ENCODE assay signal across 8 mouse cellular contexts in the genomic region with DNA sequence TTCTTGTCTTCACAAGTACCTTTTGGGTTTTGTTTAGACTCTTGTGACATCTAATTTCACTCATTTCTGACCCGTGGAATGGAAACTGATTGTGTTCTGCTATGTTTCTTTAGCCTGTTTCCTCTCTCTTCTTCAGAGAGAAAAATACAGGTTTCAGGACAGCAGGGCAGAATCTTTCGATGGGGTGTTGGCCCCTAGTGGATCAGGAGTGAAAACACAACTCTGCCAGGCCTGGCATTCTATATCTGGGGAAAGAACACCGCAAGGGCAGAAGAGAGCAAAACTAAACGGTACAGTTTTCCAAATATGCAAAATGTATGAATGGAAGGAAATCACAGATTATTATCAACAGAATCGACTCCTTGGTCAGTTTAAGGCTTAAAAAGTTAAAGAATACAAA. TPM values are rescaled to one million over a fixed set of nuclear protein-coding genes. Genes with fewer than 3 reads are reported as not detected.
DNase-seq lines count a peak whose midpoint lies in the region; ATAC-seq lines count a peak whose summit lies in the region.
"Had no signal": no experiment of that assay in that cellular context is flagged by ENCODE, and none has a peak within 500 bp of the region (broad histone marks: within the 10 kb centered on the region; RNA-seq: fewer than 3 reads in every experiment).

No protein-coding gene starts in this region.

- H3K4me3 ChIP-seq in hindbrain, embryonic 11.5 days (ENCODE audit: low read depth, low read length) = no peak overlapping the region
- no peak overlapping the region for H3K4me3 ChIP-seq in hindbrain, embryonic 13.5 days
- H3K4me3 ChIP-seq in forebrain, embryonic 16.5 days (replicated peaks; ENCODE audit: low read length) = no peak overlapping the region

- DNase-seq in hindbrain, embryonic 11.5 days (ENCODE audit: low spot score) = peak; percentile 33
- peak; percentile 14 for DNase-seq in thymus, postnatal 4 days
- no peak for DNase-seq in thymus, postnatal 14 days
- DNase-seq in yolk sac, embryonic 10.5 days (ENCODE audit: low spot score) = no peak
- no peak for DNase-seq in layer of hippocampus, postnatal 25 days (ENCODE audit: extremely low spot score in 1 of 2, low spot score in 1 of 2)

- H3K27me3 ChIP-seq in hindbrain, embryonic 11.5 days (ENCODE audit: control insufficient read depth, insufficient read depth, low read length) = no peaks in the 10 kb centered on the region
- H3K27me3 ChIP-seq in hindbrain, embryonic 13.5 days = no peaks in the 10 kb centered on the region
- no peaks in the 10 kb centered on the region for H3K27me3 ChIP-seq in forebrain, embryonic 16.5 days (replicated peaks; ENCODE audit: control insufficient read depth, insufficient read depth, low read length)

- H3K36me3 ChIP-seq in hindbrain, embryonic 11.5 days (ENCODE audit: control insufficient read depth, insufficient read depth, low read length) = no peaks in the 10 kb centered on the region
- no peaks in the 10 kb centered on the region for H3K36me3 ChIP-seq in hindbrain, embryonic 13.5 days
- no peaks in the 10 kb centered on the region for H3K36me3 ChIP-seq in forebrain, embryonic 16.5 days (ENCODE audit: control insufficient read depth, insufficient read depth)

- H3K9me3 ChIP-seq in hindbrain, embryonic 11.5 days (ENCODE audit: control insufficient read depth, low read length) = no peaks in the 10 kb centered on the region
- no peaks in the 10 kb centered on the region for H3K9me3 ChIP-seq in hindbrain, embryonic 13.5 days
- no peaks in the 10 kb centered on the region for H3K9me3 ChIP-seq in forebrain, embryonic 16.5 days (ENCODE audit: control insufficient read depth, low read length)

- WGBS in hindbrain, embryonic 11.5 days = 30% methylated on average over 5 of the region's 5 CpGs
- 29% methylated on average over 5 of the region's 5 CpGs for WGBS in hindbrain, embryonic 13.5 days
- 29% methylated on average over 5 of the region's 5 CpGs for WGBS in forebrain, embryonic 16.5 days

- H3K27ac ChIP-seq in hindbrain, embryonic 11.5 days (ENCODE audit: low read depth, low read length) = no peak overlapping the region
- H3K27ac ChIP-seq in hindbrain, embryonic 13.5 days = no peak overlapping the region
- H3K27ac ChIP-seq in forebrain, embryonic 16.5 days (ENCODE audit: low read length) = no peak overlapping the region

- H3K4me2 ChIP-seq in hindbrain, embryonic 11.5 days (replicated peaks; ENCODE audit: low read depth, low read length) = no peak overlapping the region
- no peak overlapping the region for H3K4me2 ChIP-seq in hindbrain, embryonic 13.5 days
- no peak overlapping the region for H3K4me2 ChIP-seq in forebrain, embryonic 16.5 days (ENCODE audit: low read length)

- ATAC-seq in hindbrain, embryonic 11.5 days (ENCODE audit: low FRiP score) = peak; percentile 36; the same call in 1 of the 2 replicates
- no peak for ATAC-seq in hindbrain, embryonic 13.5 days (ENCODE audit: low FRiP score)
- ATAC-seq in forebrain, embryonic 16.5 days = peak; percentile 55; the same call in 1 of the 2 replicates

- H3K4me1 ChIP-seq in hindbrain, embryonic 11.5 days (replicated peaks; ENCODE audit: control insufficient read depth, insufficient read depth, low read length) = no peaks in the 10 kb centered on the region
- peaks cover 17% of the 10 kb centered on the region for H3K4me1 ChIP-seq in hindbrain, embryonic 13.5 days (replicated peaks)
- no peaks in the 10 kb centered on the region for H3K4me1 ChIP-seq in forebrain, embryonic 16.5 days (replicated peaks; ENCODE audit: control insufficient read depth, insufficient read depth, low read length)

- H3K9ac ChIP-seq in hindbrain, embryonic 11.5 days (ENCODE audit: low read depth, low read length) = no peak overlapping the region
- H3K9ac ChIP-seq in hindbrain, embryonic 13.5 days = no peak overlapping the region
- no peak overlapping the region for H3K9ac ChIP-seq in forebrain, embryonic 16.5 days (replicated peaks; ENCODE audit: low read depth, low read length)

RNA-seq across cellular contexts. Expression of a gene that starts 12.8 kb away (rescaled TPM):
- 101 and 102 TPM in 2 replicates for polyA plus RNA-seq in hindbrain, embryonic 11.5 days (2014; fragmentation: Nextera tagmentation; extraction: Ambion mirVana)
- polyA plus RNA-seq in hindbrain, embryonic 13.5 days (2015; fragmentation: Nextera tagmentation; extraction: Ambion mirVana) = 11.6 and 13.8 TPM in 2 replicates
- polyA plus RNA-seq in forebrain, embryonic 16.5 days (2015; fragmentation: Nextera tagmentation; extraction: Ambion mirVana) = 20.4 and 28.5 TPM in 2 replicates
- total RNA-seq in layer of hippocampus, postnatal 25 days (2021) = under 1 TPM; 0.62 to 0.87 TPM

RNA-seq across cellular contexts. Expression of a gene that starts 52.6 kb away (rescaled TPM):
- not detected in 2 replicates for polyA plus RNA-seq in hindbrain, embryonic 11.5 days (2014; fragmentation: Nextera tagmentation; extraction: Ambion mirVana)
- not detected in 2 replicates for polyA plus RNA-seq in hindbrain, embryonic 13.5 days (2015; fragmentation: Nextera tagmentation; extraction: Ambion mirVana)
- 0.27 TPM in 1 of 2 replicates, not detected in the other for polyA plus RNA-seq in forebrain, embryonic 16.5 days (2015; fragmentation: Nextera tagmentation; extraction: Ambion mirVana)
- total RNA-seq in layer of hippocampus, postnatal 25 days (2021) = not detected
- polyA plus RNA-seq: large intestine, adult 2 months had no signal

Comparison
In these comparisons a context has a peak if more than half of its experiments do, and no peak if none do; other contexts are left out.
1. DNase-seq: peak in hindbrain, embryonic 11.5 days (single experiment) and thymus, postnatal 4 days (single experiment); none in thymus, postnatal 14 days (single experiment), yolk sac, embryonic 10.5 days (single experiment) and layer of hippocampus, postnatal 25 days (0 of 2).